Mouse (Mus musculus) neural tube, embryonic 14.5 days (tissue): Measurements from ENCODE around the gene Mmp7. TPM values are rescaled to one million over a fixed set of nuclear protein-coding genes. Genes with fewer than 3 reads are reported as not detected.

Experiments used
- ATAC-seq: fragments of 200-750 bp; cut with Nextera tagmentation; 2 replicates; pipeline ENCODE4 v1.8.0; 2017; ENCODE audit warnings: low read depth, mild to moderate bottlenecking, moderate TSS enrichment, moderate library complexity
- H3K27ac ChIP-seq: fragments of 300-500 bp; sonication (generic); 2 replicates; pipeline ENCODE4 v1.5.1; 2014; ENCODE audit warnings: low read depth, mild to moderate bottlenecking, control low read depth, low read length, moderate library complexity, mixed read lengths
- H3K27me3 ChIP-seq: fragments of 300-500 bp; sonication (generic); 2 replicates; pipeline ENCODE4 v1.6.1; 2014; ENCODE audit warnings: low read length; ENCODE audit not compliant: control insufficient read depth, insufficient read depth
- H3K36me3 ChIP-seq: fragments of 300-500 bp; sonication (generic); 2 replicates; pipeline ENCODE4 v1.6.1; 2014; ENCODE audit warnings: low read length, mixed read lengths; ENCODE audit not compliant: control insufficient read depth, insufficient read depth
- H3K4me1 ChIP-seq: fragments of 300-500 bp; sonication (generic); 2 replicates; pipeline ENCODE4 v1.6.1; 2014; ENCODE audit warnings: low read length; ENCODE audit not compliant: control insufficient read depth, insufficient read depth
- H3K4me2 ChIP-seq: fragments of 300-500 bp; sonication (generic); 2 replicates; pipeline ENCODE4 v1.6.1; 2014; ENCODE audit warnings: mild to moderate bottlenecking, low read depth, low read length, control low read depth
- H3K4me3 ChIP-seq: fragments of 300-500 bp; sonication (generic); 2 replicates; pipeline ENCODE4 v1.5.1; 2014; ENCODE audit warnings: low read depth, low read length, control low read depth, mixed read lengths
- H3K9ac ChIP-seq: fragments of 300-500 bp; sonication (generic); replicated peaks from 2 replicates; pipeline ENCODE4 v1.6.1; 2014; ENCODE audit warnings: low read depth, mild to moderate bottlenecking, control low read depth, low read length, mixed read lengths
- H3K9me3 ChIP-seq: fragments of 300-500 bp; sonication (generic); 2 replicates; pipeline ENCODE4 v1.6.1; 2016; ENCODE audit warnings: low read length; ENCODE audit not compliant: control insufficient read depth
- WGBS: fragments of 180-500 bp; shearing (Covaris S2); extraction: QIAGEN DNeasy Blood & Tissue Kit; methylation state at CpG from one replicate; pipeline ENCODE4 v1.1.7; 2014; 5-methylcytosine and 5-hydroxymethylcytosine counted together
- polyA plus RNA-seq: library from polyadenylated mRNA; unstranded; fragments of >200 nt; fragmentation: Nextera tagmentation; extraction: Ambion mirVana; gene quantifications from 2 replicates; pipeline ENCODE4 v1.2.1, GENCODE M21; 2014

Mmp7 gene
- polyA plus RNA-seq = not detected in 2 replicates

DNA sequence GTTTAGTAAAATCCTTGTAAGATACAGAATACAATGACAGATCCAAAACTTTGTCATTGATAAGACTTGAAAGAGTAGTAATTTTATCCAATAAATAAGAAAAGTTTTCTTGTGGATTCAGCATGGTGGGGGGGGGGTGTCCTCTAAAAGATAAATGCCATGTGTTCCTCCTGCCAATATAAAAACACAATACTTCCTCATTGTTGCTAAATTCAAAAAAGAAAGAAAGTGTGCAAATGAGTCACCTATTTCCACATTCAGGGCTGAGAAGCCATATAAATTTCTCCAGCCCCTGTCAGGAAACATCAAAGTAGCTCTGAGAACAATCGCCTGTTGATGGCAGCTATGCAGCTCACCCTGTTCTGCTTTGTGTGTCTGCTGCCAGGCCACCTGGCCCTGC lies at the start of gene Mmp7:
Gene Mmp7 (plus strand): TSS at position 301 of the 400 bp plus-strand sequence.
- Histone ChIP-seq H3K27ac (no peak within 1 kb of the TSS), H3K36me3 (no peaks in the 10 kb centered on the region), H3K4me3 (no peak within 1 kb of the TSS), H3K9ac (no peak within 1 kb of the TSS), H3K9me3 (no peaks in the 10 kb centered on the region), H3K4me1 (no peaks in the 10 kb centered on the region), H3K27me3 (no peaks in the 10 kb centered on the region), H3K4me2 (no peak within 1 kb of the TSS)
- no peak for ATAC-seq
- WGBS = 48% methylated on average over 1 of the region's 1 CpGs

DNA sequence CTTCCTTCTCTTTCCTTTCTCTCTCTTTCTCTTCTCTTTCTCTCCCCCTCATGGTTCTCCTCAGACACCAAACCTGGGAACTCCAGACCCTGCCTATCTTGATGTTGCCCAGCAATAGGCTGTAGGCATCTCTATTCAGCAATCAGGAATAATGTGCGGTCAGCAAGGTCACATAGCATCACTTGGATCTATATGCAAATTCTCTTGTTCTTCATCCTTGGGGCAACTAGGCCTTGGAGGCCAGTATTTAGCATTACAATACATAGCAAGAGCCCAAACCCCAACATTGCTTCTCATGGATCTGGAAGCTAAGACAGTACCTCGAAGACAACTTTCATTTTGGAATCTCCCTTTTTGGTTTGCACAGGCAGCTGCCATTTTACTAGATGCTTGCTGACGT lies 44.0 kb upstream of the Mmp7 start:
- no peak for ATAC-seq
- H3K4me2 ChIP-seq = no peak overlapping the region
- no peak overlapping the region for H3K4me3 ChIP-seq
- H3K4me1 ChIP-seq = no peaks in the 10 kb centered on the region
- no peaks in the 10 kb centered on the region for H3K27me3 ChIP-seq
- H3K36me3 ChIP-seq = no peaks in the 10 kb centered on the region
- no peak overlapping the region for H3K9ac ChIP-seq
- 87% methylated on average over 3 of the region's 3 CpGs for WGBS
- no peak overlapping the region for H3K27ac ChIP-seq
- no peaks in the 10 kb centered on the region for H3K9me3 ChIP-seq

DNA sequence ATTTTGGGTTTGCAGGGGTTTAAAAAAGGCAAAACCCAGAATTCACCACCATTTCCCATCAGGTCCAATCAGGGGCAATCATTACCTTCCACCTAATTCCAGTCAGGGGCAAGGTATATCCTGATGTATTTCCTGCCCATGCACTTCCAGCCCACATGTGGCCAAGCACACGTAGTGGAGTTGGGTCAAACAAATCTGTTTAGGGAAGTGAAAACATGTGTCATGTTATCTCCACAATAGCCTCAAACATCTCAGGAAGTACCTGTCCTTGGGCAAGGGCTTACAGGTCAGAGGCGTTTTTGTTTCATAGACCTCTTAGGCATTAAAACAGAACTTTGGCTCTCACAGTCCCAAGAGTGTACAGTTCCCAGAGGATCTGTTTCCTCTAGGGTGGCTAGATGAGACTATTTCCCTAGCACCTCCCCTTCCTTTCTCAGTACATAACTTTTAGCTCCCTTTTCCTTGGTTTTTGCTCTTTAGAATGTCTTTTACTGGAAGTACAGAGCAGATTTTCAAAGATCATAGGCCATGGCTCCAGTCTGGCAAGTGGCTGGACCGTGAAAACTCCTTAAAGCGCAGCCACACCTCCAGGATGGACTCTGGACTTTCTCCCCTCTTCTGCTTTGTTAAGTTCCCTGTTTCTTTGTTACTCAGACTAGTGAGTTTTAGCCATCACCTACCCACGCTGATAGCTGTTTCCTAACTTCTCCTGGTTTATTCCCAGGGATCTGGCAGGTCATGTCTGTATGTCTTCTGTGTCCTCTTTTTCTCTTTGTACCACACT lies 41.3 kb upstream of the Mmp7 start:
- Histone ChIP-seq H3K27me3 (no peaks in the 10 kb centered on the region), H3K4me1 (no peaks in the 10 kb centered on the region), H3K9ac (no peak overlapping the region), H3K36me3 (no peaks in the 10 kb centered on the region), H3K27ac (no peak overlapping the region), H3K9me3 (no peaks in the 10 kb centered on the region), H3K4me2 (no peak overlapping the region), H3K4me3 (no peak overlapping the region)
- ATAC-seq = no peak
- WGBS = 90% methylated on average over 5 of the region's 5 CpGs

DNA sequence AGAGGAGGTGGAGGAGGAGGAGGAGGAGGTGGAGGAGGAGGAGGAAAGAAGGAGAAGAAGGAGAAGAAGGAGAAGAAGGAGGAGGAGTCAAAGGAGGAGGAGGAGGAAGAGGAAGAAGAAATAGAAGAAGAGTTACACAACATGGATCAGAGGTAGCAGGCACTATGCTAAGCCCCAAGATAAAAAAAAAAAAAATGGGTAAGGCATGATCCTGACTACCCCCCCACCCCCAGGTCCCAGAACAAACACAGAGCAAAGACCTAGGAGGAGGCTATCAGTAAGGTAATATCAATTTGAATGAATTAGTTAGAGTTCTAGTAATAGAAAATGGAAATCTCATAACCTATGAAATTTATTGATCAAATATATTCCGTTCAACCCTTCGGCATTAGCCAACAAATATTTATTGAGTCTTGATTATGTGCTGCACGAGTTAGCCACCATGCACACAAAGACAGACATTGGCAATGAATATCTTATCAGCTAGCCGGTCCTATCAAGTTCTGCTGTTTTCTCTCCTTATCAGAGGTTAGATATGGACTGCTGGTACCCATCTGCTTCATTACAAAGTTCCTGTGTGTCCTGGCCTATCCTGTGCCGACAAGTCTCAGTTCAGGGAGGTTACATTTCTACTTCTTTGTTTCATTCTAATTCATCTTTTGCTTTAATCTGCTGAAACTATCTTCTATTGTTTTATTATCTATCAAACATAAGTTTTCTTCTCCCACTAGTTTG lies 39.4 kb upstream of the Mmp7 start:
- Histone ChIP-seq H3K4me2 (no peak overlapping the region), H3K27me3 (no peaks in the 10 kb centered on the region), H3K27ac (no peak overlapping the region), H3K9me3 (no peaks in the 10 kb centered on the region), H3K4me1 (no peaks in the 10 kb centered on the region), H3K4me3 (no peak overlapping the region), H3K36me3 (no peaks in the 10 kb centered on the region), H3K9ac (no peak overlapping the region)
- 91% methylated on average over 5 of the region's 5 CpGs for WGBS
- ATAC-seq = no peak

- no peak for ATAC-seq
Measured at GRCm38 (mm10) chr9:7657946-7658345, 33.9 kb upstream of the Mmp7 start.

GRCm38 (mm10) chr9:7659469-7660020 lies 32.3 kb upstream of the Mmp7 start:
- Histone ChIP-seq H3K27me3 (no peaks in the 10 kb centered on the region), H3K4me1 (no peaks in the 10 kb centered on the region), H3K9ac (no peak overlapping the region), H3K9me3 (no peaks in the 10 kb centered on the region), H3K4me2 (no peak overlapping the region), H3K4me3 (no peak overlapping the region), H3K27ac (no peak overlapping the region), H3K36me3 (no peaks in the 10 kb centered on the region)
- ATAC-seq = no peak
- 17% methylated on average over 6 of the region's 6 CpGs for WGBS

More at GRCm38 (mm10) chr9:7657946-7658345, 33.9 kb upstream of the Mmp7 start:
- 82% methylated on average over 4 of the region's 4 CpGs for WGBS
- Histone ChIP-seq H3K4me2 (no peak overlapping the region), H3K9me3 (no peaks in the 10 kb centered on the region), H3K36me3 (no peaks in the 10 kb centered on the region), H3K4me3 (no peak overlapping the region), H3K4me1 (no peaks in the 10 kb centered on the region), H3K27ac (no peak overlapping the region), H3K27me3 (no peaks in the 10 kb centered on the region), H3K9ac (no peak overlapping the region)

DNA sequence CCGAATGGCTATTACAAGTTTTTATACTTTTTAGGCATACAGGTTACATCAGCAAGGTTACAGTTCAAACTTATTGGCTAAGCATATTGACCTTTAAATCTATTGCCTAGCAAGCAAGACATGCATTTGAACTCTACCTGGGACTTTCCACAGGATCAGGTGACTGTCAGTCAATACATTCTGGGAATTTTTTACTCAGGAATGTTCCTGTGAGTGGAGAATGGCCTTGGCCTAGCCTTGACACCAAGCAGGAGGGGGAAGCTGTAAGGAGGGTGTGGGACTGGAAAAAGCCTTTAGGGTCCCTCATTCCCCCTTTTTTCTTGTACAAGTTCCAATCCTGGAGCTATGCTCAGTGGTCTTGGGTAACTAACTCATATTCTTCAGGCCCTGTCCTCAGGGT lies 30.5 kb upstream of the Mmp7 start:
- Histone ChIP-seq H3K4me1 (no peaks in the 10 kb centered on the region), H3K4me2 (no peak overlapping the region), H3K36me3 (no peaks in the 10 kb centered on the region), H3K27me3 (no peaks in the 10 kb centered on the region), H3K4me3 (no peak overlapping the region), H3K9me3 (no peaks in the 10 kb centered on the region), H3K27ac (no peak overlapping the region), H3K9ac (no peak overlapping the region)
- 100% methylated on average over 1 of the region's 1 CpGs for WGBS
- no peak for ATAC-seq

- H3K4me2 ChIP-seq = no peak overlapping the region
- H3K27ac ChIP-seq = no peak overlapping the region
- H3K9ac ChIP-seq = no peak overlapping the region
- H3K27me3 ChIP-seq = no peaks in the 10 kb centered on the region
- no peaks in the 10 kb centered on the region for H3K4me1 ChIP-seq
- 88% methylated on average over 1 of the region's 1 CpGs for WGBS
- H3K36me3 ChIP-seq = no peaks in the 10 kb centered on the region
- no peak for ATAC-seq
- H3K4me3 ChIP-seq = no peak overlapping the region
- H3K9me3 ChIP-seq = no peaks in the 10 kb centered on the region
Measured at GRCm38 (mm10) chr9:7669674-7670073, 22.2 kb upstream of the Mmp7 start.

DNA sequence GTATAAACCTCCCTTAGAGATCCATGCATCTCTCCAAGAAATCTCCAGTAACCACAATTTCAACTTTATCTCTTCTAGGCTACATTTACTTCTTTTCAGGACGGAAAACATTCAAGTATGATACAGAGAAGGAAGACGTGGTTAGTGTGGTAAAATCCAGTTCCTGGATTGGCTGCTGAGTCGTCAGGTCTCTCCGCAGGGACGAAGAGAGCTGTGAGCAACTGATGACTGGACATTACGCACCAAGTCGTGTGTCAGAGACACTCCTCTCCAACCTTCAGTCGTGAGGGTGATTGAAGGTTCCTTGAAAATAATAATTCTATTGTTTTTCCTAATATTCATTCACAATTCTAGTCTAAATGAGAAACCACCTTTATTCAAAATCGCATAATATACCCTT lies 18.9 kb upstream of the Mmp7 start:
- H3K4me2 ChIP-seq = no peak overlapping the region
- WGBS = 89% methylated on average over 9 of the region's 9 CpGs
- no peaks in the 10 kb centered on the region for H3K36me3 ChIP-seq
- no peak overlapping the region for H3K27ac ChIP-seq
- no peak overlapping the region for H3K9ac ChIP-seq
- no peaks in the 10 kb centered on the region for H3K4me1 ChIP-seq
- ATAC-seq = no peak
- no peaks in the 10 kb centered on the region for H3K27me3 ChIP-seq
- no peaks in the 10 kb centered on the region for H3K9me3 ChIP-seq
- no peak overlapping the region for H3K4me3 ChIP-seq
